Mouse (Mus musculus) WW6 (cell line): Measurements from ENCODE around the gene Gm20388.

Experiments
- DNase-seq: peaks from one replicate; pipeline ENCODE4 v3.0.0-alpha.2; 2013; ENCODE audit warnings: low read depth, low spot score

The Gm20388 gene

GRCm38 (mm10) chr8:122018046-122018831 lies 2107.6 kb downstream of the Gm20388 start:
- DNase-seq, result no peak

GRCm38 (mm10) chr8:122019162-122019561 lies 2108.5 kb downstream of the Gm20388 start:
- no peak for DNase-seq

GRCm38 (mm10) chr8:122020050-122020771 lies 2109.6 kb downstream of the Gm20388 start:
- DNase-seq, result no peak

- DNase-seq, result no peak
Measured at GRCm38 (mm10) chr8:122021725-122022124, 2111.1 kb downstream of the Gm20388 start.

GRCm38 (mm10) chr8:122022274-122022673 lies 2111.6 kb downstream of the Gm20388 start:
- no peak for DNase-seq

- no peak for DNase-seq
Measured at GRCm38 (mm10) chr8:122022705-122023104, 2112.1 kb downstream of the Gm20388 start.

- no peak for DNase-seq
Measured at GRCm38 (mm10) chr8:122025546-122025945, 2114.9 kb downstream of the Gm20388 start.

GRCm38 (mm10) chr8:122028116-122028515 lies 2117.5 kb downstream of the Gm20388 start:
- no peak for DNase-seq

- no peak for DNase-seq
Measured at GRCm38 (mm10) chr8:122030965-122031364, 2120.3 kb downstream of the Gm20388 start.

- no peak for DNase-seq
Measured at GRCm38 (mm10) chr8:122032741-122033140, 2122.1 kb downstream of the Gm20388 start.

- DNase-seq, result no peak
Measured at GRCm38 (mm10) chr8:122035543-122035942, 2124.9 kb downstream of the Gm20388 start.

GRCm38 (mm10) chr8:122036325-122036724 lies 2125.7 kb downstream of the Gm20388 start:
- DNase-seq, result no peak

- DNase-seq, result no peak
Measured at GRCm38 (mm10) chr8:122037279-122037678, 2126.6 kb downstream of the Gm20388 start.

- no peak for DNase-seq
Measured at GRCm38 (mm10) chr8:122038076-122038475, 2127.4 kb downstream of the Gm20388 start.

- DNase-seq, result no peak
Measured at GRCm38 (mm10) chr8:122039452-122039851, 2128.8 kb downstream of the Gm20388 start.

GRCm38 (mm10) chr8:122047206-122047870 lies 2136.7 kb downstream of the Gm20388 start:
- no peak for DNase-seq

GRCm38 (mm10) chr8:122049266-122049665 lies 2138.6 kb downstream of the Gm20388 start:
- DNase-seq, result no peak

GRCm38 (mm10) chr8:122049923-122050322 lies 2139.3 kb downstream of the Gm20388 start:
- no peak for DNase-seq

GRCm38 (mm10) chr8:122050620-122051019 lies 2140.0 kb downstream of the Gm20388 start:
- DNase-seq, result no peak

GRCm38 (mm10) chr8:122055321-122055720 lies 2144.7 kb downstream of the Gm20388 start:
- DNase-seq, result no peak

GRCm38 (mm10) chr8:122056113-122056512 lies 2145.5 kb downstream of the Gm20388 start:
- DNase-seq, result no peak

- no peak for DNase-seq
Measured at GRCm38 (mm10) chr8:122056882-122057281, 2146.2 kb downstream of the Gm20388 start.
